Mouse (Mus musculus) lung, embryonic 16.5 days (tissue): ENCODE data around the gene Sim1. TPM values are rescaled to one million over a fixed set of nuclear protein-coding genes. Genes with fewer than 3 reads are reported as not detected.

Experiments
- ATAC-seq: fragments of 200-750 bp; cut with Nextera tagmentation; 2 replicates; pipeline ENCODE4 v1.8.0; 2017; ENCODE audit warnings: low read depth, mild to moderate bottlenecking, moderate library complexity
- H3K27ac ChIP-seq: fragments of 300-500 bp; sonication (generic); 2 replicates; pipeline ENCODE4 v1.5.1; 2014; ENCODE audit warnings: mild to moderate bottlenecking, control low read depth, low read length
- H3K27me3 ChIP-seq: fragments of 300-500 bp; sonication (generic); 2 replicates; pipeline ENCODE4 v1.6.1; 2014; ENCODE audit warnings: low read depth, low read length, mixed read lengths; ENCODE audit not compliant: control insufficient read depth, insufficient read depth
- H3K36me3 ChIP-seq: fragments of 300-500 bp; sonication (generic); 2 replicates; pipeline ENCODE4 v1.6.1; 2014; ENCODE audit warnings: low read length; ENCODE audit not compliant: control insufficient read depth, insufficient read depth
- H3K4me1 ChIP-seq: fragments of 300-500 bp; sonication (generic); replicated peaks from 2 replicates; pipeline ENCODE4 v1.6.1; 2014; ENCODE audit warnings: low read length, mixed read lengths; ENCODE audit not compliant: control insufficient read depth, insufficient read depth
- H3K4me2 ChIP-seq: fragments of 300-500 bp; sonication (generic); 2 replicates; pipeline ENCODE4 v1.6.1; 2014; ENCODE audit warnings: low read depth, low read length, control low read depth
- H3K4me3 ChIP-seq: fragments of 300-500 bp; sonication (generic); 2 replicates; pipeline ENCODE4 v1.5.1; 2014; ENCODE audit warnings: mild to moderate bottlenecking, low read length, control low read depth
- H3K9ac ChIP-seq: fragments of 300-500 bp; sonication (generic); 2 replicates; pipeline ENCODE4 v1.6.1; 2014; ENCODE audit warnings: low read length, control low read depth
- H3K9me3 ChIP-seq: fragments of 300-500 bp; sonication (generic); 2 replicates; pipeline ENCODE4 v1.6.1; 2016; ENCODE audit warnings: low read length; ENCODE audit not compliant: control insufficient read depth
- WGBS: fragments of 180-500 bp; shearing (Covaris S2); extraction: QIAGEN DNeasy Blood & Tissue Kit; methylation state at CpG from one replicate; pipeline ENCODE4 v1.1.7; 2014; 5-methylcytosine and 5-hydroxymethylcytosine counted together
- polyA plus RNA-seq: library from polyadenylated mRNA; unstranded; fragments of >200 nt; fragmentation: Nextera tagmentation; extraction: Ambion mirVana; gene quantifications from 2 replicates; pipeline ENCODE4 v1.2.1, GENCODE M21; 2015

Gene Sim1
- polyA plus RNA-seq, 1 experiment from 2014 or later: not detected

- no peak for ATAC-seq
Observed at GRCm38 (mm10) chr10:50915607-50916006, 21.1 kb downstream of the Sim1 start.

GRCm38 (mm10) chr10:50929281-50929680 lies 34.7 kb downstream of the Sim1 start:
- Histone ChIP-seq H3K4me2 (no peak overlapping the region), H3K9ac (no peak overlapping the region), H3K36me3 (no peaks in the 10 kb centered on the region), H3K9me3 (no peaks in the 10 kb centered on the region), H3K27me3 (no peaks in the 10 kb centered on the region), H3K27ac (no peak overlapping the region), H3K4me1 (no peaks in the 10 kb centered on the region), H3K4me3 (no peak overlapping the region)
- no peak for ATAC-seq
- WGBS: 57% methylated on average over 5 of the region's 5 CpGs

More at GRCm38 (mm10) chr10:50915607-50916006, 21.1 kb downstream of the Sim1 start:
- Histone ChIP-seq H3K9me3 (no peaks in the 10 kb centered on the region), H3K27me3 (peaks cover 15% of the 10 kb centered on the region), H3K9ac (no peak overlapping the region), H3K4me2 (no peak overlapping the region), H3K27ac (no peak overlapping the region), H3K4me1 (no peaks in the 10 kb centered on the region; the same call in 1 of the 2 replicates), H3K36me3 (no peaks in the 10 kb centered on the region), H3K4me3 (no peak overlapping the region)
- 43% methylated on average over 2 of the region's 2 CpGs for WGBS

GRCm38 (mm10) chr10:50935673-50936072 lies 41.1 kb downstream of the Sim1 start:
- no peaks in the 10 kb centered on the region for H3K9me3 ChIP-seq
- no peak overlapping the region for H3K9ac ChIP-seq
- H3K27ac ChIP-seq: no peak overlapping the region
- H3K4me2 ChIP-seq: no peak overlapping the region
- no peaks in the 10 kb centered on the region for H3K27me3 ChIP-seq
- H3K4me3 ChIP-seq: no peak overlapping the region
- no peak for ATAC-seq
- no peaks in the 10 kb centered on the region for H3K36me3 ChIP-seq
- H3K4me1 ChIP-seq: no peaks in the 10 kb centered on the region

GRCm38 (mm10) chr10:50973625-50974024 lies 79.1 kb downstream of the Sim1 start:
- 43% methylated on average over 1 of the region's 1 CpGs for whole genome bisulfite sequencing
- Histone ChIP-seq H3K9me3 (no peaks in the 10 kb centered on the region), H3K27ac (no peak overlapping the region)

GRCm38 (mm10) chr10:50981849-50982248 lies 87.3 kb downstream of the Sim1 start:
- H3K27me3 ChIP-seq: no peaks in the 10 kb centered on the region
- H3K9me3 ChIP-seq: no peaks in the 10 kb centered on the region
- H3K4me1 ChIP-seq: no peaks in the 10 kb centered on the region
- no peaks in the 10 kb centered on the region for H3K36me3 ChIP-seq
- H3K9ac ChIP-seq: no peak overlapping the region
- no peak for ATAC-seq
- H3K27ac ChIP-seq: no peak overlapping the region
- no peak overlapping the region for H3K4me3 ChIP-seq
- no peak overlapping the region for H3K4me2 ChIP-seq
- WGBS: 74% methylated on average over 3 of the region's 3 CpGs

More at GRCm38 (mm10) chr10:50973625-50974024, 79.1 kb downstream of the Sim1 start:
- Histone ChIP-seq H3K4me2 (no peak overlapping the region), H3K36me3 (no peaks in the 10 kb centered on the region), H3K9ac (no peak overlapping the region), H3K4me1 (no peaks in the 10 kb centered on the region), H3K27me3 (no peaks in the 10 kb centered on the region), H3K4me3 (no peak overlapping the region)
- ATAC-seq: no peak

GRCm38 (mm10) chr10:50983620-50984019 lies 89.1 kb downstream of the Sim1 start:
- Histone ChIP-seq H3K4me2 (no peak overlapping the region), H3K27ac (no peak overlapping the region), H3K9me3 (no peaks in the 10 kb centered on the region), H3K27me3 (no peaks in the 10 kb centered on the region), H3K36me3 (no peaks in the 10 kb centered on the region), H3K4me1 (no peaks in the 10 kb centered on the region), H3K4me3 (no peak overlapping the region), H3K9ac (no peak overlapping the region)
- ATAC-seq: no peak
- 88% methylated on average over 4 of the region's 4 CpGs for WGBS

- no peak for ATAC-seq
- Histone ChIP-seq H3K4me3 (no peak overlapping the region), H3K9me3 (no peaks in the 10 kb centered on the region), H3K27me3 (no peaks in the 10 kb centered on the region), H3K36me3 (no peaks in the 10 kb centered on the region), H3K4me2 (no peak overlapping the region), H3K4me1 (no peaks in the 10 kb centered on the region), H3K27ac (no peak overlapping the region), H3K9ac (no peak overlapping the region)
- WGBS: 54% methylated on average over 3 of the region's 3 CpGs
Observed at GRCm38 (mm10) chr10:51007798-51008197, 113.2 kb downstream of the Sim1 start.

GRCm38 (mm10) chr10:51011391-51012150 lies 117.0 kb downstream of the Sim1 start:
- Histone ChIP-seq H3K4me3 (no peak overlapping the region), H3K4me1 (no peaks in the 10 kb centered on the region), H3K9ac (no peak overlapping the region), H3K36me3 (no peaks in the 10 kb centered on the region), H3K27ac (no peak overlapping the region), H3K27me3 (no peaks in the 10 kb centered on the region), H3K4me2 (no peak overlapping the region), H3K9me3 (no peaks in the 10 kb centered on the region)
- no peak for ATAC-seq
- WGBS: 17% methylated on average over 8 of the region's 8 CpGs

GRCm38 (mm10) chr10:51014901-51015300 lies 120.3 kb downstream of the Sim1 start:
- 45% methylated on average over 2 of the region's 2 CpGs for WGBS
- no peak for ATAC-seq

More at GRCm38 (mm10) chr10:51014901-51015300, 120.3 kb downstream of the Sim1 start:
- Histone ChIP-seq H3K9me3 (no peaks in the 10 kb centered on the region), H3K36me3 (no peaks in the 10 kb centered on the region), H3K4me1 (no peaks in the 10 kb centered on the region), H3K4me3 (no peak overlapping the region), H3K9ac (no peak overlapping the region), H3K27me3 (no peaks in the 10 kb centered on the region), H3K27ac (no peak overlapping the region), H3K4me2 (no peak overlapping the region)
